ENCODE assay signal across 8 mouse cellular contexts in the genomic region with DNA sequence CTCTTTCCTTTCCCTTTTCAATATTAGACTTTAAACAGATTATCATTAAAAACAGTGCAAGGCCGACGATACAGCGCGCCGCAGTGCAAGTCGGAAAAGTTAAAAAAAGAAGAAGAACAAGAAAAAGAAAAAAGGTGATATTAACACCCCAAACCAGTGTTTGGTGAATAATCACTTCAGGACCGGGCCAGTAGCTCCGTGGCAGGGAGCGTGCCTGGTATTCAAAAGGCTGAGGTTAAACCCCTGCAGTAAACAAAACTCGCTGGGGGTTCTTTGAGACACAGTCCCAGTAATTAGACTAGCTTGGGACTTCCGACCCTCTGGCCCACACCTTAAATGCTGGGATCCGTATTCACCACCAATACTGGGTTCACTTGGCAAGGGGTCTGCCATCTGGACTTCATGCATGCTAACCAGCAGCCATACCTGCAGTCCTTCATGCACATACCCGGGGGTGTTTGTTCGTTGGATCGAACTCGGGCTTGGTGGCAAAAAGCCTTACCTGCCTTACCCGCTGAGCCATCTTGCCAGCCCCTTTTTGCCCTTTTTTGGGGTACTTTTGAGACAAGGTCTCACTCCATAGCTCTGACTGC. TPM values are rescaled to one million over a fixed set of nuclear protein-coding genes. Genes with fewer than 3 reads are reported as not detected.
A peak's percentile ranks its signal among the peaks of the same experiment; 100 is the strongest.
DNase-seq lines count a peak whose midpoint lies in the region; ATAC-seq and TF ChIP-seq lines count a peak whose summit lies in the region.

No protein-coding gene starts in this region.

- peaks cover 22% of the 10 kb centered on the region for H3K4me1 ChIP-seq in kidney, embryonic 16.5 days (ENCODE audit: insufficient read depth, low read length)
- peaks cover 25% of the 10 kb centered on the region for H3K4me1 ChIP-seq in embryonic facial prominence, embryonic 12.5 days
- peaks cover 29% of the 10 kb centered on the region for H3K4me1 ChIP-seq in intestine, embryonic 15.5 days (replicated peaks)
- H3K4me1 ChIP-seq in midbrain, postnatal 0 days (ENCODE audit: insufficient read depth, low read length), result peaks cover 6% of the 10 kb centered on the region; the same call in 1 of the 2 replicates

- no peaks in the 10 kb centered on the region for H3K27me3 ChIP-seq in kidney, embryonic 16.5 days (ENCODE audit: insufficient read depth, low read length)
- H3K27me3 ChIP-seq in embryonic facial prominence, embryonic 12.5 days, result no peaks in the 10 kb centered on the region
- no peaks in the 10 kb centered on the region for H3K27me3 ChIP-seq in intestine, embryonic 15.5 days (replicated peaks)
- no peaks in the 10 kb centered on the region for H3K27me3 ChIP-seq in midbrain, postnatal 0 days (ENCODE audit: insufficient read depth, low read length)

- H3K4me3 ChIP-seq in kidney, embryonic 16.5 days (ENCODE audit: low read length), result peak overlapping the region; percentile 17
- peak overlapping the region; percentile 27; the same call in 1 of the 2 replicates for H3K4me3 ChIP-seq in embryonic facial prominence, embryonic 12.5 days
- H3K4me3 ChIP-seq in intestine, embryonic 15.5 days (replicated peaks), result peak overlapping the region; percentile 25; the same call in 1 of the 2 replicates
- peak overlapping the region; percentile 27 for H3K4me3 ChIP-seq in midbrain, postnatal 0 days (ENCODE audit: low read depth, low read length)

- H3K36me3 ChIP-seq in kidney, embryonic 16.5 days (ENCODE audit: insufficient read depth, low read length), result no peaks in the 10 kb centered on the region
- H3K36me3 ChIP-seq in embryonic facial prominence, embryonic 12.5 days, result no peaks in the 10 kb centered on the region
- no peaks in the 10 kb centered on the region for H3K36me3 ChIP-seq in intestine, embryonic 15.5 days
- no peaks in the 10 kb centered on the region for H3K36me3 ChIP-seq in midbrain, postnatal 0 days (ENCODE audit: insufficient read depth, low read length)

- no peaks in the 10 kb centered on the region for H3K9me3 ChIP-seq in kidney, embryonic 16.5 days (ENCODE audit: low read length)
- H3K9me3 ChIP-seq in embryonic facial prominence, embryonic 12.5 days, result no peaks in the 10 kb centered on the region
- H3K9me3 ChIP-seq in intestine, embryonic 15.5 days, result no peaks in the 10 kb centered on the region
- H3K9me3 ChIP-seq in midbrain, postnatal 0 days (ENCODE audit: low read length), result no peaks in the 10 kb centered on the region

- 22% methylated on average over 17 of the region's 17 CpGs for WGBS in kidney, embryonic 16.5 days
- 7% methylated on average over 17 of the region's 17 CpGs for WGBS in embryonic facial prominence, embryonic 12.5 days
- WGBS in intestine, embryonic 15.5 days, result 22% methylated on average over 17 of the region's 17 CpGs
- WGBS in midbrain, postnatal 0 days, result 19% methylated on average over 17 of the region's 17 CpGs

- peak overlapping the region; percentile 56 for H3K9ac ChIP-seq in kidney, embryonic 16.5 days (replicated peaks; ENCODE audit: low read length)
- peak overlapping the region; percentile 55; the same call in 1 of the 2 replicates for H3K9ac ChIP-seq in embryonic facial prominence, embryonic 12.5 days
- H3K9ac ChIP-seq in intestine, embryonic 15.5 days, result peak overlapping the region; percentile 39; the same call in 1 of the 2 replicates
- no peak overlapping the region for H3K9ac ChIP-seq in midbrain, postnatal 0 days (replicated peaks; ENCODE audit: low read length, poor library complexity, severe bottlenecking)

- TF ChIP-seq CTCF in midbrain, postnatal 0 days (IDR thresholded peaks at IDR 0.05), result no peak

- H3K4me2 ChIP-seq in kidney, embryonic 16.5 days (replicated peaks; ENCODE audit: low read depth, low read length), result peak overlapping the region; percentile 52
- H3K4me2 ChIP-seq in embryonic facial prominence, embryonic 12.5 days (replicated peaks), result peak overlapping the region; percentile 62
- H3K4me2 ChIP-seq in intestine, embryonic 15.5 days (replicated peaks), result peak overlapping the region; percentile 65
- H3K4me2 ChIP-seq in midbrain, postnatal 0 days (ENCODE audit: low read depth, low read length, poor library complexity, severe bottlenecking), result peak overlapping the region; percentile 68

- ATAC-seq in kidney, embryonic 16.5 days (ENCODE audit: low FRiP score, low TSS enrichment), result no peak
- ATAC-seq in embryonic facial prominence, embryonic 12.5 days (ENCODE audit: insufficient number of reproducible peaks, insufficient read depth, low FRiP score, low TSS enrichment), result no peak
- no peak for ATAC-seq in intestine, embryonic 15.5 days
- ATAC-seq in midbrain, postnatal 0 days (ENCODE audit: low FRiP score), result no peak
- no peak for ATAC-seq in activated CD4-positive, CD25-positive, alpha-beta regulatory T cell, adult 4 months

- peak overlapping the region; percentile 21 for H3K27ac ChIP-seq in kidney, embryonic 16.5 days (ENCODE audit: low read length)
- peak overlapping the region; percentile 83 for H3K27ac ChIP-seq in embryonic facial prominence, embryonic 12.5 days
- H3K27ac ChIP-seq in intestine, embryonic 15.5 days, result peak overlapping the region; percentile 84
- no peak overlapping the region for H3K27ac ChIP-seq in midbrain, postnatal 0 days (ENCODE audit: low read depth, low read length)

- intact Hi-C loops in left cerebral cortex, postnatal 25 days (cut with DNase I), result no loop called here

- no peak for DNase-seq in kidney, postnatal 14 days
- no peak for DNase-seq in midbrain, postnatal 0 days (ENCODE audit: low spot score)
- DNase-seq in thymus, postnatal 36 days, result no peak
- DNase-seq in left cerebral cortex, postnatal 25 days (ENCODE audit: low spot score in 2 of 2), result no peak

RNA-seq across cellular contexts. Expression of gene Fgd2, which starts 37.8 kb away (rescaled TPM):
- polyA plus RNA-seq in kidney, embryonic 16.5 days (2015; fragmentation: Nextera tagmentation; extraction: Ambion mirVana), result 14.4 and 16.2 TPM in 2 replicates
- polyA plus RNA-seq in embryonic facial prominence, embryonic 12.5 days (2016; fragmentation: Nextera tagmentation; extraction: Ambion mirVana), result 9.2 and 9.3 TPM in 2 replicates
- 10.5 and 12.3 TPM in 2 replicates for polyA plus RNA-seq in intestine, embryonic 15.5 days (2015; fragmentation: Nextera tagmentation; extraction: Ambion mirVana)
- 13.4 and 27.3 TPM in 2 replicates for total RNA-seq in midbrain, postnatal 0 days (2014; rRNA removed)
- polyA plus RNA-seq in midbrain, postnatal 0 days (2015; fragmentation: Nextera tagmentation; extraction: Ambion mirVana), result 14.4 and 16.5 TPM in 2 replicates
- 1 to 10 TPM in 1 of 2 experiments, under 1 TPM in 1; 0.79 to 2.5 TPM for polyA plus RNA-seq in activated CD4-positive, CD25-positive, alpha-beta regulatory T cell, adult 4 months (2017; shearing (Covaris generic))
- 1 to 10 TPM; 5.2 to 6.8 TPM for total RNA-seq in left cerebral cortex, postnatal 25 days (2021)

RNA-seq across cellular contexts. Expression of gene Mtch1, which starts 50.8 kb away (rescaled TPM):
- 189 and 316 TPM in 2 replicates for polyA plus RNA-seq in kidney, embryonic 16.5 days (2015; fragmentation: Nextera tagmentation; extraction: Ambion mirVana)
- polyA plus RNA-seq in embryonic facial prominence, embryonic 12.5 days (2016; fragmentation: Nextera tagmentation; extraction: Ambion mirVana), result 420 and 454 TPM in 2 replicates
- polyA plus RNA-seq in intestine, embryonic 15.5 days (2015; fragmentation: Nextera tagmentation; extraction: Ambion mirVana), result 235 and 275 TPM in 2 replicates
- total RNA-seq in midbrain, postnatal 0 days (2014; rRNA removed), result 605 and 625 TPM in 2 replicates
- 510 and 517 TPM in 2 replicates for polyA plus RNA-seq in midbrain, postnatal 0 days (2015; fragmentation: Nextera tagmentation; extraction: Ambion mirVana)
- 10 to 100 TPM; 14.6 to 18.4 TPM for polyA plus RNA-seq in activated CD4-positive, CD25-positive, alpha-beta regulatory T cell, adult 4 months (2017; shearing (Covaris generic))
- 100 to 1,000 TPM; 553 to 573 TPM for total RNA-seq in left cerebral cortex, postnatal 25 days (2021)
